Mouse (Mus musculus) intestine, postnatal 0 days (tissue): ENCODE data around the gene Mad1l1. TPM values are rescaled to one million over a fixed set of nuclear protein-coding genes. Genes with fewer than 3 reads are reported as not detected.
A peak's percentile ranks its signal among the peaks of the same experiment; 100 is the strongest.

Experiments used
- ATAC-seq: fragments of 200-750 bp; cut with Nextera tagmentation; 2 replicates; pipeline ENCODE4 v1.8.0; 2017; ENCODE audit warnings: mild to moderate bottlenecking, moderate TSS enrichment, moderate library complexity
- H3K27ac ChIP-seq: fragments of 300-500 bp; sonication (generic); 2 replicates; pipeline ENCODE4 v1.5.1; 2014; ENCODE audit warnings: mild to moderate bottlenecking, low read depth, low read length, moderate library complexity
- H3K27me3 ChIP-seq: fragments of 300-500 bp; sonication (generic); replicated peaks from 2 replicates; pipeline ENCODE4 v1.6.1; 2014; ENCODE audit warnings: low read length, mixed read lengths; ENCODE audit not compliant: control insufficient read depth, insufficient read depth
- H3K36me3 ChIP-seq: fragments of 300-500 bp; sonication (generic); 2 replicates; pipeline ENCODE4 v1.6.1; 2014; ENCODE audit warnings: mild to moderate bottlenecking, moderate library complexity; ENCODE audit not compliant: control insufficient read depth, insufficient read depth
- H3K4me1 ChIP-seq: fragments of 300-500 bp; sonication (generic); replicated peaks from 2 replicates; pipeline ENCODE4 v1.6.1; 2014; ENCODE audit warnings: antibody characterized with exemption, low read length, mixed read lengths; ENCODE audit not compliant: control insufficient read depth, insufficient read depth
- H3K4me2 ChIP-seq: fragments of 300-500 bp; sonication (generic); replicated peaks from 2 replicates; pipeline ENCODE4 v1.6.1; 2014; ENCODE audit warnings: low read depth, mild to moderate bottlenecking, moderate library complexity
- H3K4me3 ChIP-seq: fragments of 300-500 bp; sonication (generic); 2 replicates; pipeline ENCODE4 v1.5.1; 2014; ENCODE audit warnings: low read depth, low read length
- H3K9ac ChIP-seq: fragments of 300-500 bp; sonication (generic); 2 replicates; pipeline ENCODE4 v1.6.1; 2014; ENCODE audit warnings: mild to moderate bottlenecking, low read depth, low read length
- H3K9me3 ChIP-seq: fragments of 300-500 bp; sonication (generic); 2 replicates; pipeline ENCODE4 v1.6.1; 2016; ENCODE audit warnings: mixed run types; ENCODE audit not compliant: control insufficient read depth
- CTCF ChIP-seq: sonication (generic); IDR thresholded peaks from 2 replicates; pipeline ENCODE4 v1.5.1; 2016; ENCODE audit warnings: low read depth, mild to moderate bottlenecking, control low read depth, antibody characterized with exemption, moderate library complexity
- WGBS: fragments of 180-500 bp; shearing (Covaris S2); extraction: QIAGEN DNeasy Blood & Tissue Kit; methylation state at CpG from one replicate; pipeline ENCODE4 v1.1.7; 2014; 5-methylcytosine and 5-hydroxymethylcytosine counted together
- polyA plus RNA-seq: library from polyadenylated mRNA; unstranded; fragments of >200 nt; fragmentation: Nextera tagmentation; extraction: Ambion mirVana; gene quantifications from 2 replicates; pipeline ENCODE4 v1.2.1, GENCODE M21; 2015

Mad1l1 gene
- polyA plus RNA-seq, 1 experiment from 2014 or later = 10.3 TPM

DNA sequence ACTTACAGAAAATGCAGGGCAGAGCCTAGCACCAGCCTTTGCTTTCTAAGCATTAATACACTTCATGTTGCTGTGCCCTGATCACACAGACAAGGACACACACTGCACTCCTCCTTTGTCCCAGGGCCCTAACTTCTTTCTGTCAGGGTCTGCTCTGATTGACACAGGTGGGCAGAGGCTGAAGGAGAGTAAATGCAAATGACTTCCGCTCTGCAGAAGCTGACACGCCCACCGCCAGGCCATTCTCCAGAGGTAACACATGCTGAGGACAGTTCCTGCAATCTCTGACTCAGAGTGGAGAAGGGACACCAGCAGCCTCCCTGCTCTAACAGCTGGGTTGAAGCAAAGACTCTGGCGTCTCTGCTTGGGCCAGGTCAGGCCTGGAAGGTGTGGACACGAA, 198.2 kb downstream of the Mad1l1 start:
- H3K4me1 ChIP-seq = no peaks in the 10 kb centered on the region
- no peak overlapping the region for H3K27ac ChIP-seq
- no peak overlapping the region for H3K4me2 ChIP-seq
- no peak for TF ChIP-seq CTCF
- no peak overlapping the region for H3K4me3 ChIP-seq
- H3K36me3 ChIP-seq = no peaks in the 10 kb centered on the region
- WGBS = 35% methylated on average over 5 of the region's 5 CpGs
- H3K27me3 ChIP-seq = no peaks in the 10 kb centered on the region
- no peak overlapping the region for H3K9ac ChIP-seq
- no peak for ATAC-seq
- H3K9me3 ChIP-seq = no peaks in the 10 kb centered on the region

DNA sequence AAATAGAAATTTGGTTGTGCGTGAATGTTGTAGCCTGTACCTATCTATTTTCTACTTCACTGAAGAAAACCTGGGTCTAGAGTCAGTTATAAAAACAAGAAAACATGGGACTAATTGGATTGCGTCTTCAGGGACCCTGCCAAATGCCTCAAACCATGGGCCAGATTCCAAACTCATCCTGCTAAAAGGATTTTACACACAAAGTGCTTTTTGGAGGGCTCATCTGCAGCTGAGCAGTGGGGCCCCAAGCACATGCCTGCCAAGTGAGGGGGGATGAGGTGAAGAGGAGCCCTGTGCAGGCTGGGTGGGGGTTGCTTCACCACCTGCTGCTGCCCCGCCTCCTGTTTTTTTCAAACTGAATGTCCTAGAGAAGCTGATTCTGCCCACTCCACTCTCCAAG, 199.4 kb downstream of the Mad1l1 start:
- WGBS = 94% methylated on average over 3 of the region's 3 CpGs
- TF ChIP-seq CTCF = no peak
- no peaks in the 10 kb centered on the region for H3K27me3 ChIP-seq
- no peak for ATAC-seq
- no peak overlapping the region for H3K9ac ChIP-seq
- H3K27ac ChIP-seq = no peak overlapping the region
- H3K4me1 ChIP-seq = no peaks in the 10 kb centered on the region
- H3K9me3 ChIP-seq = no peaks in the 10 kb centered on the region
- H3K36me3 ChIP-seq = no peaks in the 10 kb centered on the region
- no peak overlapping the region for H3K4me3 ChIP-seq
- H3K4me2 ChIP-seq = no peak overlapping the region

DNA sequence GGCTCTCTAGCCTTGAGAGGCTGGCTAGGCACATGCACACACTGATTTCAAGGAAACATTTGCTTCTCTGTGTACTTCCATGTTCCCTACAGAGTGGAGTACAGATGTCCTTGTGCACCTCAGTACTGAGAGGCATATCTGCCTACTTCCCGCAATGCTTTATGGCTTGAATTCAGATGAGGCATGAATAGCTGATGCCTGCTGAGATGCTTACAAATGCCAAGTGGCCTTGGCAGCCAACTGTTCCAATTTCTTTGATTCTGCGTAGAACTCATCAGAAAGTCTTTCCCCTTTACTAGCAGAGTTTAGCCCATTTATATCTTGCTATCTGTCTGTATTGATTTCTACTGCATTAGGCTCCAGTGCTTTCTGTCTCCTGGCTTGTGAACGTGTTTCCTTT, 202.4 kb downstream of the Mad1l1 start:
- no peaks in the 10 kb centered on the region for H3K9me3 ChIP-seq
- H3K4me2 ChIP-seq = no peak overlapping the region
- H3K27me3 ChIP-seq = no peaks in the 10 kb centered on the region
- TF ChIP-seq CTCF = no peak
- no peaks in the 10 kb centered on the region for H3K36me3 ChIP-seq
- no peak overlapping the region for H3K9ac ChIP-seq
- ATAC-seq = no peak
- H3K27ac ChIP-seq = no peak overlapping the region
- no peak overlapping the region for H3K4me3 ChIP-seq
- WGBS = 91% methylated on average over 3 of the region's 3 CpGs
- 0 out of 2 replicates have a peak, but pooled peaks cover 5% of the 10 kb centered on the region for H3K4me1 ChIP-seq

DNA sequence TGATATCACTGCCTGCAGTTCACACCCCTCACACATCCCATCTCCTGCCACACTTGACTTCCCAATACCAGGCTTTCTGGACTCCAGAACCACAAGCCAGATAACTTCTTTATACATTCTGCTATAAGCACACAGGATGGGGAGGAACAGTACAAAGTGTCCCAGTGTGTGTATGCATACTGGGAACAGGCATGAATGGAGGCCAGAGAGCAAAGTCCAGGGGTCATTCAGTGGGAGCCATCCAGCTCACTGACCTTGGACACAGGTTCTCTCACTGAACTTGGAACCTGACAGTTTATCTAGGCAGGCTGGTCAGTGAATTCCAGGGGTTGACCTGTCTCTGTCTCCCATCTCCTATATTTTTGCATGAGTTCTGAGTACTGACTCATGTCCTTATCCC, 203.4 kb downstream of the Mad1l1 start:
- ATAC-seq = 0 out of 2 replicates have a peak, but pooled peaks have one; percentile 6
- H3K4me2 ChIP-seq = no peak overlapping the region
- TF ChIP-seq CTCF = no peak

DNA sequence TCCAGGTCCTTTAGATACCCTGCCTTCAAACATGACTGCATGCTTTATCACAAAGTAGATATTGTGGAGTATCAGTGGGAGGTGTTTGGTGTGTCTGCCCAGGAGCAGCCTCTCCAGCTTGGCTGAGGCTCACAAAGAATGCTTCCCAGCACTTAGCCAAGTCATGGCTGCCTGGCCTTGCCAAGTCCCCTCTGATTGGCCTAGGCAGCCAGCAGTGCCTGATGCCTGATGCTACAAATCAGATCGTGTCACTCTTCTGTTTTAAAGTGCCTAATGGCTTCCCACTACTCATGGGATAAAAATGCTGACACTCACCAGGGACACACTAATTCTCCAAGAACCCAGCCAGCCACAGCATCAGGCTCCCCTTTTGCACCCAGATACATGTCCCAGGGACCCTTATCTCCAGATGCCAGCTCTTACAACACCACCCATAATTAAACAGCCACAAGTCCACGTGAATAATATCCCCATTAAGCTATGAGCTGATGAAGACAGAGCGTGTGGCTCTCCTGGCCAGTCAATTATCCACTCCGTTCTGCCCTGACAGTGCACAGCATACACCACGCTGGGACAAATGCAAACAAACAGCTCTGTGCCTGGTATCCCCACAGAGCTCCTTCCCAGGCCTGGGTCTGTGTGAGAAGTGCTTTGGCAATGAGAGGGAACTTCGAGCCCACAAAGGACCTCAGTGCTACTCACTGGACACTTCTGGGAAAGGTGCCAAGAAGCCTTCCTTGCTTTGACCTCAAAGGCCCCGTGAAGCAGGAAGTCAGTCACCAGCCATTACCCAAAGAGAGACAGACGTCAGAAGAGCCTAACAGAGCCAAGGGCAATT, 205.7 kb downstream of the Mad1l1 start:
- Histone ChIP-seq H3K4me3 (no peak overlapping the region), H3K36me3 (no peaks in the 10 kb centered on the region), H3K4me2 (no peak overlapping the region), H3K27ac (no peak overlapping the region), H3K9ac (no peak overlapping the region), H3K4me1 (0 out of 2 replicates have a peak, but pooled peaks cover 5% of the 10 kb centered on the region), H3K27me3 (no peaks in the 10 kb centered on the region), H3K9me3 (no peaks in the 10 kb centered on the region)
- peak; percentile 59; the same call in 1 of the 2 replicates for ATAC-seq
- no peak for TF ChIP-seq CTCF
- 26% methylated on average over 8 of the region's 8 CpGs for WGBS

More for the DNA sequence above, 203.4 kb downstream of the Mad1l1 start:
- H3K9ac ChIP-seq = no peak overlapping the region
- no peaks in the 10 kb centered on the region for H3K36me3 ChIP-seq
- H3K27ac ChIP-seq = no peak overlapping the region
- no peak overlapping the region for H3K4me3 ChIP-seq
- 0 out of 2 replicates have a peak, but pooled peaks cover 5% of the 10 kb centered on the region for H3K4me1 ChIP-seq
- H3K27me3 ChIP-seq = no peaks in the 10 kb centered on the region
- H3K9me3 ChIP-seq = no peaks in the 10 kb centered on the region

DNA sequence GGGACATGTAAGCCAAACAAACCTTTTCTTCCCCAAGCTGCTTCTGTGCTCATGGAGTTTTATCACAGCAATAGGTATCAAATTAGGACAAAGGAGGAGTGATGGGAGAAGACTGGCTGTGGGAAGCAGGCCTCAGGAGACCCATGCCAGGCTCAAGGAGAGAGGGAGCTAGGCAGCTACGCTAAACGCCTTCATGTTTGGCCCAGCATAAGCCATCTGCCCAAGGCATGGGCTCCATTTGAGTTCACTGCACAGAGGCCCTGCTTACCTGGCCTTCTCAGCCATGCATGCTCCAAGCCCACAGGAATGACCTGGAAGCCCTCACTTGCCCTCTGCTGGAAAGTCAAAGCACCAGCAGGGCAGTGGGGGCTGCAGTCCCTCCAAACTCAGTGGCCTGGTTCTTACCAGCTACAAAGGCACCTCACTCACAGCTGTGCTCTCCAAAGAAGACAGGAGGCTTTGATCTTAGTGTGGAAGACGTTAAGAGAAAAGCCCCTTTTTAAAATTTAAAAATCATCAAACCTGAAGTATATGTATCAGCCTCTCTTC, 206.8 kb downstream of the Mad1l1 start:
- Histone ChIP-seq H3K9me3 (no peaks in the 10 kb centered on the region), H3K27me3 (no peaks in the 10 kb centered on the region), H3K27ac (no peak overlapping the region), H3K4me2 (no peak overlapping the region), H3K4me3 (no peak overlapping the region), H3K9ac (no peak overlapping the region), H3K36me3 (no peaks in the 10 kb centered on the region), H3K4me1 (0 out of 2 replicates have a peak, but pooled peaks cover 5% of the 10 kb centered on the region)
- TF ChIP-seq CTCF = 0 out of 2 replicates have a peak, but pooled peaks have one; percentile 12
- WGBS = 90% methylated on average over 3 of the region's 3 CpGs
- no peak for ATAC-seq
